Comparison of ENCODE assay signal across 27 mouse cellular contexts in genomic region chr2:94162141-94162540, GRCm38 (mm10).
"Had no signal": no experiment of that assay in that cellular context is flagged by ENCODE, and none has a peak within 500 bp of the region (broad histone marks: within the 10 kb centered on the region; RNA-seq: fewer than 3 reads in every experiment).

No protein-coding gene starts in this region.

- H3K4me2 ChIP-seq: embryonic facial prominence, embryonic 12.5 days; embryonic facial prominence, embryonic 13.5 days; embryonic facial prominence, embryonic 15.5 days; forebrain, embryonic 12.5 days; forebrain, embryonic 13.5 days; forebrain, embryonic 15.5 days had no signal

- H3K36me3 ChIP-seq: embryonic facial prominence, embryonic 10.5 days; embryonic facial prominence, embryonic 12.5 days; embryonic facial prominence, embryonic 13.5 days; embryonic facial prominence, embryonic 15.5 days; forebrain, embryonic 10.5 days; forebrain, embryonic 12.5 days; forebrain, embryonic 15.5 days had no signal

- ATAC-seq: forebrain, embryonic 13.5 days; forebrain, embryonic 15.5 days; forebrain, embryonic 16.5 days; forebrain, postnatal 0 days had no signal

- H3K27me3 ChIP-seq: embryonic facial prominence, embryonic 12.5 days; embryonic facial prominence, embryonic 13.5 days; embryonic facial prominence, embryonic 15.5 days; forebrain, embryonic 12.5 days; forebrain, embryonic 13.5 days; forebrain, embryonic 15.5 days had no signal

- H3K4me1 ChIP-seq: embryonic facial prominence, embryonic 12.5 days; embryonic facial prominence, embryonic 15.5 days had no signal

- H3K9me3 ChIP-seq: embryonic facial prominence, embryonic 10.5 days; embryonic facial prominence, embryonic 12.5 days; embryonic facial prominence, embryonic 13.5 days; embryonic facial prominence, embryonic 15.5 days; forebrain, embryonic 10.5 days; forebrain, embryonic 12.5 days; forebrain, embryonic 13.5 days; forebrain, embryonic 15.5 days had no signal

- H3K4me3 ChIP-seq: embryonic facial prominence, embryonic 10.5 days; embryonic facial prominence, embryonic 12.5 days; embryonic facial prominence, embryonic 13.5 days; embryonic facial prominence, embryonic 15.5 days; erythroblast, embryonic 14.5 days; forebrain, embryonic 10.5 days; forebrain, embryonic 12.5 days; forebrain, embryonic 13.5 days; forebrain, embryonic 15.5 days; gastrocnemius, adult 2 months; heart, adult 2 months had no signal

- H3K9ac ChIP-seq: embryonic facial prominence, embryonic 12.5 days; embryonic facial prominence, embryonic 13.5 days; embryonic facial prominence, embryonic 15.5 days; forebrain, embryonic 12.5 days; forebrain, embryonic 13.5 days; forebrain, embryonic 15.5 days; forebrain, postnatal 0 days had no signal

- DNase-seq: cerebellum, adult 8-10 months; cerebellum, adult 9-10 months; cerebellum, adult 9-11 months; cerebellum, postnatal 10 days; cerebellum, postnatal 14 days; cerebellum, postnatal 25 days; cerebellum, postnatal 36 days; embryo, embryonic 11 days; forebrain, postnatal 0 days; gastrocnemius, adult 2 months; gastrocnemius, postnatal 10 days; gastrocnemius, postnatal 14 days; gastrocnemius, postnatal 25 days; gastrocnemius, postnatal 36 days; heart, adult 11 months; heart, adult 18-20 months; heart, adult 2 months had no signal

- H3K27ac ChIP-seq: embryonic facial prominence, embryonic 10.5 days; embryonic facial prominence, embryonic 12.5 days; embryonic facial prominence, embryonic 13.5 days; embryonic facial prominence, embryonic 15.5 days; forebrain, embryonic 10.5 days; forebrain, embryonic 12.5 days; forebrain, embryonic 13.5 days; forebrain, embryonic 15.5 days; gastrocnemius, adult 2 months; heart, adult 2 months had no signal
